Mouse (Mus musculus): ENCODE measurements around the gene Crtc3.
A peak's percentile ranks its signal among the peaks of the same experiment; 100 is the strongest.

Crtc3 gene

GRCm38 (mm10) chr7:80697859-80698258 lies 9.2 kb upstream of the Crtc3 start:
- Histone ChIP-seq H3K27me3 (ENCODE audit: control insufficient read depth, insufficient read depth, low read length, poor library complexity, severe bottlenecking) (no peaks in the 10 kb centered on the region), H3K36me3 (ENCODE audit: control insufficient read depth, insufficient read depth, low read length, poor library complexity, severe bottlenecking) (no peaks in the 10 kb centered on the region)
- DNase-seq (ENCODE audit: low read depth, low spot score) = no peak

GRCm38 (mm10) chr7:80696903-80697302 lies 8.2 kb upstream of the Crtc3 start:
- H3K27me3 ChIP-seq (ENCODE audit: control insufficient read depth, insufficient read depth, low read length, poor library complexity, severe bottlenecking) = no peaks in the 10 kb centered on the region
- no peak for DNase-seq (ENCODE audit: low read depth, low spot score)
- H3K36me3 ChIP-seq (ENCODE audit: control insufficient read depth, insufficient read depth, low read length, poor library complexity, severe bottlenecking) = no peaks in the 10 kb centered on the region

GRCm38 (mm10) chr7:80696334-80696733 lies 7.7 kb upstream of the Crtc3 start:
- DNase-seq (ENCODE audit: low read depth, low spot score) = no peak
- Histone ChIP-seq H3K36me3 (ENCODE audit: control insufficient read depth, insufficient read depth, low read length, poor library complexity, severe bottlenecking) (no peaks in the 10 kb centered on the region), H3K27me3 (ENCODE audit: control insufficient read depth, insufficient read depth, low read length, poor library complexity, severe bottlenecking) (no peaks in the 10 kb centered on the region)

GRCm38 (mm10) chr7:80692472-80692871 lies 3.8 kb upstream of the Crtc3 start:
- no peak for DNase-seq (ENCODE audit: low read depth, low spot score)
- no peaks in the 10 kb centered on the region for H3K36me3 ChIP-seq (ENCODE audit: control insufficient read depth, insufficient read depth, low read length, poor library complexity, severe bottlenecking)
- H3K27me3 ChIP-seq (ENCODE audit: control insufficient read depth, insufficient read depth, low read length, poor library complexity, severe bottlenecking) = no peaks in the 10 kb centered on the region

GRCm38 (mm10) chr7:80691131-80691530 lies 2.5 kb upstream of the Crtc3 start:
- no peak for DNase-seq (ENCODE audit: low read depth, low spot score)
- Histone ChIP-seq H3K27me3 (ENCODE audit: control insufficient read depth, insufficient read depth, low read length, poor library complexity, severe bottlenecking) (no peaks in the 10 kb centered on the region), H3K36me3 (ENCODE audit: control insufficient read depth, insufficient read depth, low read length, poor library complexity, severe bottlenecking) (no peaks in the 10 kb centered on the region)

GRCm38 (mm10) chr7:80689221-80689591 lies 529 bp upstream of the Crtc3 start:
- H3K36me3 ChIP-seq (ENCODE audit: control insufficient read depth, insufficient read depth, low read length, poor library complexity, severe bottlenecking) = no peaks in the 10 kb centered on the region
- DNase-seq (ENCODE audit: low read depth, low spot score) = no peak
- H3K27me3 ChIP-seq (ENCODE audit: control insufficient read depth, insufficient read depth, low read length, poor library complexity, severe bottlenecking) = no peaks in the 10 kb centered on the region

- no peaks in the 10 kb centered on the region for H3K27me3 ChIP-seq (ENCODE audit: control insufficient read depth, insufficient read depth, low read length, poor library complexity, severe bottlenecking)
- peak; percentile 59 for DNase-seq (ENCODE audit: low read depth, low spot score)
- no peaks in the 10 kb centered on the region for H3K36me3 ChIP-seq (ENCODE audit: control insufficient read depth, insufficient read depth, low read length, poor library complexity, severe bottlenecking)
Observed at GRCm38 (mm10) chr7:80687721-80688555, 739 bp downstream of the Crtc3 start.

GRCm38 (mm10) chr7:80685639-80686038 lies 3.0 kb downstream of the Crtc3 start:
- no peak for DNase-seq (ENCODE audit: low read depth, low spot score)
- Histone ChIP-seq H3K36me3 (ENCODE audit: control insufficient read depth, insufficient read depth, low read length, poor library complexity, severe bottlenecking) (no peaks in the 10 kb centered on the region), H3K27me3 (ENCODE audit: control insufficient read depth, insufficient read depth, low read length, poor library complexity, severe bottlenecking) (no peaks in the 10 kb centered on the region)

- Histone ChIP-seq H3K27me3 (ENCODE audit: control insufficient read depth, insufficient read depth, low read length, poor library complexity, severe bottlenecking) (no peaks in the 10 kb centered on the region), H3K36me3 (ENCODE audit: control insufficient read depth, insufficient read depth, low read length, poor library complexity, severe bottlenecking) (no peaks in the 10 kb centered on the region)
- no peak for DNase-seq (ENCODE audit: low read depth, low spot score)
Observed at GRCm38 (mm10) chr7:80682630-80683029, 6.0 kb downstream of the Crtc3 start.

GRCm38 (mm10) chr7:80680218-80680847 lies 8.3 kb downstream of the Crtc3 start:
- Histone ChIP-seq H3K36me3 (ENCODE audit: control insufficient read depth, insufficient read depth, low read length, poor library complexity, severe bottlenecking) (no peaks in the 10 kb centered on the region), H3K27me3 (ENCODE audit: control insufficient read depth, insufficient read depth, low read length, poor library complexity, severe bottlenecking) (no peaks in the 10 kb centered on the region)
- peak; percentile 52 for DNase-seq (ENCODE audit: low read depth, low spot score)

GRCm38 (mm10) chr7:80672323-80672722 lies 16.4 kb downstream of the Crtc3 start:
- Histone ChIP-seq H3K27me3 (ENCODE audit: control insufficient read depth, insufficient read depth, low read length, poor library complexity, severe bottlenecking) (no peaks in the 10 kb centered on the region), H3K36me3 (ENCODE audit: control insufficient read depth, insufficient read depth, low read length, poor library complexity, severe bottlenecking) (no peaks in the 10 kb centered on the region)
- DNase-seq (ENCODE audit: low read depth, low spot score) = no peak

- Histone ChIP-seq H3K36me3 (ENCODE audit: control insufficient read depth, insufficient read depth, low read length, poor library complexity, severe bottlenecking) (peaks cover 3% of the 10 kb centered on the region; the same call in 1 of the 2 replicates), H3K27me3 (ENCODE audit: control insufficient read depth, insufficient read depth, low read length, poor library complexity, severe bottlenecking) (no peaks in the 10 kb centered on the region)
- DNase-seq (ENCODE audit: low read depth, low spot score) = no peak
Observed at GRCm38 (mm10) chr7:80670889-80671288, 17.8 kb downstream of the Crtc3 start.

- peaks cover 3% of the 10 kb centered on the region; the same call in 1 of the 2 replicates for H3K36me3 ChIP-seq (ENCODE audit: control insufficient read depth, insufficient read depth, low read length, poor library complexity, severe bottlenecking)
- no peaks in the 10 kb centered on the region for H3K27me3 ChIP-seq (ENCODE audit: control insufficient read depth, insufficient read depth, low read length, poor library complexity, severe bottlenecking)
- DNase-seq (ENCODE audit: low read depth, low spot score) = no peak
Observed at GRCm38 (mm10) chr7:80667190-80667589, 21.5 kb downstream of the Crtc3 start.

- no peak for DNase-seq (ENCODE audit: low read depth, low spot score)
- H3K36me3 ChIP-seq (ENCODE audit: control insufficient read depth, insufficient read depth, low read length, poor library complexity, severe bottlenecking) = peaks cover 3% of the 10 kb centered on the region; the same call in 1 of the 2 replicates
- no peaks in the 10 kb centered on the region for H3K27me3 ChIP-seq (ENCODE audit: control insufficient read depth, insufficient read depth, low read length, poor library complexity, severe bottlenecking)
Observed at GRCm38 (mm10) chr7:80666198-80666915, 22.3 kb downstream of the Crtc3 start.

- DNase-seq (ENCODE audit: low read depth, low spot score) = no peak
- Histone ChIP-seq H3K36me3 (ENCODE audit: control insufficient read depth, insufficient read depth, low read length, poor library complexity, severe bottlenecking) (peaks cover 7% of the 10 kb centered on the region; the same call in 1 of the 2 replicates), H3K27me3 (ENCODE audit: control insufficient read depth, insufficient read depth, low read length, poor library complexity, severe bottlenecking) (no peaks in the 10 kb centered on the region)
Observed at GRCm38 (mm10) chr7:80661082-80661481, 27.6 kb downstream of the Crtc3 start.

Data from splenic B cell, adult 2 months (primary cell).